Mouse (Mus musculus) layer of hippocampus, postnatal 14 days (tissue): ENCODE measurements around the gene Cx3cr1. TPM values are rescaled to one million over a fixed set of nuclear protein-coding genes. Genes with fewer than 3 reads are reported as not detected.

Experiments used
- DNase-seq, 2 experiments: peaks; one replicate each; pipeline ENCODE4 v3.0.0; 2021 to 2022; ENCODE audit warnings: low spot score in 2 of 2, mixed read lengths in 1 of 2
- total RNA-seq, 2 experiments: library from RNA; stranded (reverse); gene quantifications; 2 replicates each; pipeline ENCODE4 v1.2.3; 2021

Cx3cr1 gene
- total RNA-seq, 2 experiments from 2014 or later = 34.7 to 36.0 TPM

- DNase-seq = no peak
Measured at GRCm38 (mm10) chr9:120083158-120083894, 13.6 kb upstream of the Cx3cr1 start.

DNA sequence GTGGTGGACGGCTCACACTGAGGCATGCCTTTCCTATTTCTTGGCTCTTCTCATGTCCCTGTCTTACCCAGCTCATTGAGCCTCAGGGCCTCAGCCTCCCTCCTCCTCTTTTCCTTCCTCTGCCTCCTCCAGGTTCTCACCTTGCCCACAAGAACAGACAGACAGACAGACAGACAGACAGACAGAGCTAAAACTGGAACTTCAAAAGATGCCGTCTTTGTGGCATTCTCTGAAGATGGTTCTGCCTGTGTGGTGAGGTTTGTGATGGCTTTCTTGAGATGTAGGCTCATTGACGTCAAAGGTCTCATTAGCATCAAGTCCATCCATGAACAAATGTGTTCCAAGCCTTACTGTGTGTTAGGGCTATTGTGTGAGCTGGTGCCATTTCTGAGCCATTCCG, 13.0 kb upstream of the Cx3cr1 start:
- DNase-seq = no peak

DNA sequence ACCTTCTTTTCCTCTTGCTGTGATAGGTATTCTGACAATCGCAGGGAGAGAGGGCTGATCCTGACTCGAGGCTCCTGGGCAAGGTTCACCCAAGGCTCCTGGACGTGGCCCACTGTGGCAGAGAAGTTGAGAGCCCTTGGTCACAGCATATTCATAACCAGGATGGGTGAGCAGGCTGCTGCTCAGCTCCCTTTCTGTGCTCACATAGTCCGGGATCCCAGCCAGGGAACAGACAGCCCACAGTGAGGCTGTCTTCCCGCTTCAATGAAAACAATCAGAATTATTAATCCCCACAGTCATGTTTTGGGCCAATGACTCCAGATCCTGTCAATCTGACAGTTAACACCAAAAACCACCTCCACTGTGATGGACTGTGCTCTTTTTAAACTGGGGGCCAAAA, 12.3 kb upstream of the Cx3cr1 start:
- peak; percentile 65 to 82 for DNase-seq

- DNase-seq = no peak
Measured at GRCm38 (mm10) chr9:120081247-120081646, 11.6 kb upstream of the Cx3cr1 start.

- peak; percentile 36 to 59 for DNase-seq
Measured at GRCm38 (mm10) chr9:120080546-120081108, 10.9 kb upstream of the Cx3cr1 start.

DNA sequence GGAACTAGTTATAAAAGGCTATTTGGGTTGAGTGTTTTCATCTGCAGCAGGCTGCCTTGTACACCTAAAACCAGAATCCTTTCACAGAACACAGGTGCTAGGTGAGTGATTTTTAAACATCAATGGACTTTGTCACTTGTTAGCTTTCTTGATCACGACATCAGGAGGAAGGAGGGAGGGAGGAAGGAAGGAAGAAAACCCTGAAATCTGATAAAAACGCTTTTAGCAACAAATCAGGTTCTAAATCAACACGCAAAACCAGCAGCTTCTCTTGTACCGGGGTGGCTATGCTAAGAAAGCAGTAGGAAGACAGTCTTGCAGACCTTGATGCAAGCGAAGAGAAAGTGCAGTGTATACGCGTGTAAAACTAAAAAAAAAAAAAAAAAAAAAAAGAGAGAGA, 10.2 kb upstream of the Cx3cr1 start:
- DNase-seq = no peak

DNA sequence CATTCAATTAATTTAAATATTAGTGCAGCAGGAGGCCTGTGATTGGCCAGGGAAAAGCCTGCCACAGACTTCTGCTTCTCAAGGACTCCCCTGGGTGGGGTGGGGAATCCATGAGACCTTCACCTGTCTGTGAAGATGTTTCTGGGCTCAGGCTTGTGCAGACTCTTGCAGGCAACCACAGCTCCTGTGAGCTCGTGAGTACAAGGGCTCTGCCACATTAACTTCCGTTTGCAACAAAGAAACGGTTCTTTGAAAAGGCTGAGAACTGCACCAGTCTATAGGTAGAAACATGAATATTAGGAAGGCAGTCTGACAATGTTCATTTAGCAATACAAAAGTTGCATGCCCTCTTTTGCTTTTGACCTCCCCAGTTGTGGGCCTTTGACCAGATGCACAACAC, 8.6 kb upstream of the Cx3cr1 start:
- DNase-seq = no peak

DNA sequence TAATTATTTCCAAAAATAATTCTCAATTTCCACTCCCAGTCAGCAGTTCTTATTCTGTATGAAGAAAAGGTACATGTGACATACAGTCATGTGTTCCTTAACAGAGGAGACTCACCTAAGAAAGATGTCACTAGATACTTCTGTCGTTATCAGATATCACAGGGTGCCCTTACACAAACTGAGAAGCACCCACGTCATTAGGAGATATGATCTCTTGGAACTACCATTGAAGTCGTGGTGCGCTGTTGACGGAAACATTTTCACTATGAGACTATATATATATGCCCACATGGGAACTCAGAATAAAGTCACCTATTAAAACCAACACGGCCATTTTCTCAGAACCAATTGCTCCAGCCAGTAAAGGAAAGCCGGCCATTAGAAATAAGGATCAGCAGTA, 4.8 kb upstream of the Cx3cr1 start:
- DNase-seq = no peak

DNA sequence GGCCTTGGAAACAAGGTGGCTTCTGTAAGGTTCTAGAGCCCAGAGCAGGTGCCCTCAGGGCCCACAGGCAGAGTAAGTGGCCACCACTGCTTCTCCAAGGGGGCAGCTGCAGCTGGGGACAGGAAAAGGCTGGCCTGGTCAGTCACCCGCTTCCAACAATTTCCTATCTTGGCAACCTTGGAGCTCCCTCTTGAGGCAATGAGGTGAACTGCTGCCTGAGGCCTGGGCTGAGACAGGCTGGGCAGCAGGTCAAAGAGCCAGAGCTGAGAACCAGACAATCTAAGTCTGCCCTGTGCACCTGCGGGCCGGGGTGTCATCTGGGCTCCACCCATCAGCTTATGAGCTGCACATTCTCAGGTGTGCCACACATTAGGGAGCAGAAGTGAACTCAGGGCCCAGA, 3.5 kb upstream of the Cx3cr1 start:
- DNase-seq = peak; percentile 73 to 84

- DNase-seq = no peak
Measured at GRCm38 (mm10) chr9:120071251-120071650, 1.6 kb upstream of the Cx3cr1 start.

DNA sequence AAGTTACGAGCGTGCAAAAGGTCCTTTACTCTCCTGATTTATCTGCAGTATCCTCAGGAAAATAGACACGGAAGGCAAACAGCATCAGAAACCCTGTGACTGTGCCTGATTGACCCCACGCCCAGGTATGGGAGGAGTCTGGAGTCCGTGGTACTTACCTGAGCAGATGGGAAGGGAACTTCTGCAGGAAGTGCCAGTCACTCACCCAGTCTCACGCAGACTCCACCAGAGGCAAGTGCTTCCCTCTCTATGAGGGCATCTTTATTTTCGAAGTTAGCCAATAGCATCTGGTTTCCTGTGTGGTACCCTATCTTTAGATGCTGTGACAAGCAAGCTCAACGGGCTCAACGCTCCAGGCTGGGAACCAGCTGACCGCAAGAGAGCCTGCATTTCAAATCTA, 1.6 kb downstream of the Cx3cr1 start:
- no peak for DNase-seq

- DNase-seq = no peak
Measured at GRCm38 (mm10) chr9:120067609-120068008, 2.1 kb downstream of the Cx3cr1 start.

GRCm38 (mm10) chr9:120064317-120064716, 5.4 kb downstream of the Cx3cr1 start:
- DNase-seq = no peak

- no peak for DNase-seq
Measured at GRCm38 (mm10) chr9:120058730-120059129, 10.9 kb downstream of the Cx3cr1 start.

- DNase-seq = no peak
Measured at GRCm38 (mm10) chr9:120056201-120056600, 13.5 kb downstream of the Cx3cr1 start.

DNA sequence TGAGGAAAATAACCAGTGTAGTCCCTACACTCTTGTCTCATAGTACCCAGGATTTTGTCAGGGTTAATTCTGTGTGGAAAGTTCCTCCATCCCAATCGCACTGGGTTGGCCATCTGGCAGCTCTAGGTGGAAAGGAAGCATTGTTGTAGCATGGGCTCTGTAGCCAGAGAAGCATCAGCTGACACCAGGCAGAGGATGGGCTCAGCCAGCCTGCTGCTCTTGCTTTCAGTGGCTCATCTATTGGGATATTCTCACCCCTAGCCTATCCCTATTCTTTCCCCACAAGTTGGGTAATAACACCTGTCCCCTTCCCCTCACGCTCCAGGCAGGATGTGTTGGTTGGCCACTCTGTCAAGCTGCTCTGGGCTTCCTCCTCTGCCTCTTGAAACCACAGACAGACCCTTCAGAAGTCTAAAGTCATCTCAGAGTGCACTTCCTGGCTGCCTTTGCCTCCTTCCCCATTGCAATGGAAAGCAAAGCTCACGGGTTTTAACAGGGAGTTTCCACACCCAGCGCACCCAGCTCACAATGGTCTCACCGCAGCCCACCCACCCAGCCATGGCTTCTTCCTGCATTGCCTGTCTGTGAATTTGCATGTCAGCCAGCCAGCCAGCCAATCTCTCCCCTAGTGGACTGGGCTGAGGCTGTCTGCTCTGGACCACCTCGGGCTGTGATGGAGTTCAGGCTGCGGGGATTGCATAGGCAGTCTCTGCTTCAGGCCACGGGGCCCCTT, 15.0 kb downstream of the Cx3cr1 start:
- DNase-seq = peak in 1 of 2 experiments; percentile 42

DNA sequence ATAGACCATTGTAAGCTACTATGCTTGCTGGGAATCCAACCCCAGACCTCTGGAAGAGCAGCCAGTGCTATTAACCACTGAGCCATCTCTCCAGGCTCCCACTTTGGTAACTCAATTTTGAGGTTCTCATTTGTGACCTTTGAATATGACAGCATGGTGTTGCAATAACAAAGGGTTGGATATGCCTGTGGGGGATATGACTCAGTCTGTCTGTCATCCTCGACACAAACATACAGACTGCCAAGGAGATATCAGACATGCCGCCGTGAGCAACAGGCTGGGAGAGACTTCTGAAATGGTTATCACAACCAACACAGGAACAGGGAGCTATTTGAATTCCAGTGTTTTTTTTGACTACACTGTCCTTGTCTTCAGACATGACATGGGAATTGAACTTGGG, 20.3 kb downstream of the Cx3cr1 start:
- no peak for DNase-seq

- no peak for DNase-seq
Measured at GRCm38 (mm10) chr9:120048495-120048894, 21.2 kb downstream of the Cx3cr1 start.

DNA sequence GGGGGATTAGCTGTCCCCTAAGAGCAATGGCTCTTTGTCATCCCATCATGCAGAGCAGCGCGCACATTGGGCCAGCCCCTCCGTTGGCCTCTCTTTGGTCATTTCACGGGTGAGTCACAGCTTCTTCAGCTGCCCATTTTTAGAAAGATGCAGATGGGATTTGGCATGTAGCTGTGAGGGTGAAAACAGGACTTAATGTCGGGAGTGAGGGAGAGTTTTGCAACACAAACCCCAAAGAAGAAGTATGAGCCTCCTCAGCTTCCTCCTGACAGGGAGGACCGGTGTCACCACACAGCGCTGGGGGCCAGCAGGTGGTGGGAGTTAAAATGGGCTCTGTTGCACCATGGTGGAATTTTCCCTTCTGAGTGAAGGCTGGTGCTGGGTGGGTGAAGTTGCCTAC, 26.6 kb downstream of the Cx3cr1 start:
- DNase-seq = peak in 1 of 2 experiments; percentile 21

GRCm38 (mm10) chr9:120037414-120037813, 32.3 kb downstream of the Cx3cr1 start:
- DNase-seq = no peak

DNA sequence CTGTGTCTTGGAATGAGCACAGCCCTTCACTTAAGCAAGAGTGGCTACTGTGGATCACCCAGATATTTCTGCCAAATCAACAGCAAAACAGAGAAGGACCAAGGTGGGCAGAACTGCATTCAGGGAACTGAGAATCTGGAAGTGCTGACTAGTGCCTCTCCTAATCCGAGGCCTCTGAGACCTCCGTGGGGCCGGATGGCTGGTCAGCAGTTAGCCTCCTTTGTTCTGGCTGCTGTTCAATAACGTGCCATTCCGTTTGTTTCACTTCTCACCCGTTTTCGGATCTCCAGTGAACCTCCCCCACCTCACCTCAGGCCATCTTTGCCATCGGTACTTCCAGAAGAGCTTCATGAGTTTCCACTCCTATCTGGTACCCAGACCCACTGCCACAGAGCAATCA, 35.3 kb downstream of the Cx3cr1 start:
- no peak for DNase-seq

DNA sequence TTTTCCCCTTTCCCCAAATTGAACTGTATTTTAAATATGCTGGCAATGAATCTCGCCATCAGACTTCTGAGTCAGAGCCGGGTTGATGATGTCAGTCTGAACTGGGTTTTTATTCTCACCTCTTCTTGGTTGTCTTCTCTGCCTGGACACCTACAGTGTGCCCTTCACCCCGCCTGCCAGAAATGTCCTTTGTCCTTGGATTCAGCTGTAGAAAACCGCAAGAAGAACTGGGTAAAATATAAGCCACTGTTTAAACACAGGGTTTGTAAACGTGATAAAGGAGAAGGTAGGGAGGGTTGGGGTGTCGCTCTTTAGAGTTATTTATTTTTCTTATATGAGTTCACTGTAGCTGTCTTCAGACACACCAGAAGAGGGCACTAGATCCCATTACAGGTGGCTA, 37.0 kb downstream of the Cx3cr1 start:
- DNase-seq = no peak
